Mouse (Mus musculus): Measurements from ENCODE around the gene Ehd4. TPM values are rescaled to one million over a fixed set of nuclear protein-coding genes. Genes with fewer than 3 reads are reported as not detected.

Ehd4 gene
- polyA plus RNA-seq, 1 experiment from 2014 or later = 35.4 TPM

GRCm38 (mm10) chr2:120150571-120150970 is 3.8 kb downstream of the Ehd4 start:
- no peak overlapping the region for H3K4me3 ChIP-seq (ENCODE audit: low read depth, low read length)
- 69% methylated on average over 3 of the region's 3 CpGs for WGBS
- no peaks in the 10 kb centered on the region for H3K27me3 ChIP-seq (replicated peaks; ENCODE audit: control insufficient read depth, insufficient read depth, low read length)
- peaks cover 7% of the 10 kb centered on the region; the same call in 1 of the 2 replicates for H3K4me1 ChIP-seq (replicated peaks; ENCODE audit: control insufficient read depth, insufficient read depth, low read length)
- DNase-seq (ENCODE audit: low spot score) (no peak), ATAC-seq (replicated peaks; ENCODE audit: low FRiP score, low TSS enrichment, low read depth) (no peak)
- H3K36me3 ChIP-seq (ENCODE audit: control insufficient read depth, insufficient read depth, low read length) = no peaks in the 10 kb centered on the region
- H3K4me2 ChIP-seq (ENCODE audit: low read length) = no peak overlapping the region
- no peak overlapping the region for H3K9ac ChIP-seq (ENCODE audit: low read length)
- no peak overlapping the region for H3K27ac ChIP-seq (ENCODE audit: low read depth)
- H3K9me3 ChIP-seq (ENCODE audit: control insufficient read depth, low read length) = no peaks in the 10 kb centered on the region

DNA sequence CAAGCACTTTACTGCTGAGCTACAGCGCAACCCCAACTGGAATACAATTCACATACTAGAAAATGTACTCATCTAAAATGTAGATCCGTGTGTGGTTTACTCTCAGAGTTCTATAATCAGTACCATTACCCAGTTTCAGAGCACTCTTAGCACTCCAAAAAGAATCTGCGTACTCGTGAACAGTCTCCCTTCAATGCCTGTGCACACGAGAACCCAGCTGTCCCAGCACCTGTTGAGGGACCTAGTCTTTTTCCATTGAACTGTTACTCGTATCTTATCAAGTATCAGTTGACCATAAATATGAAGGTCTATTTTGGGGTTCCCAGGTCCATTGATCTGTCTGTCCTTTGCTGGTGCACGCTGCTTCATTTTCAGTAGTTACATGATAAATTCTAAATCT is 4.8 kb downstream of the Ehd4 start:
- 85% methylated on average over 7 of the region's 7 CpGs for WGBS
- Histone ChIP-seq H3K9ac (ENCODE audit: low read length) (no peak overlapping the region), H3K27ac (ENCODE audit: low read depth) (no peak overlapping the region), H3K4me2 (ENCODE audit: low read length) (no peak overlapping the region), H3K36me3 (ENCODE audit: control insufficient read depth, insufficient read depth, low read length) (no peaks in the 10 kb centered on the region), H3K9me3 (ENCODE audit: control insufficient read depth, low read length) (no peaks in the 10 kb centered on the region), H3K4me3 (ENCODE audit: low read depth, low read length) (no peak overlapping the region), H3K4me1 (replicated peaks; ENCODE audit: control insufficient read depth, insufficient read depth, low read length) (peaks cover 7% of the 10 kb centered on the region; the same call in 1 of the 2 replicates), H3K27me3 (replicated peaks; ENCODE audit: control insufficient read depth, insufficient read depth, low read length) (no peaks in the 10 kb centered on the region)
- DNase-seq (ENCODE audit: low spot score) (no peak), ATAC-seq (replicated peaks; ENCODE audit: low FRiP score, low TSS enrichment, low read depth) (no peak)

DNA sequence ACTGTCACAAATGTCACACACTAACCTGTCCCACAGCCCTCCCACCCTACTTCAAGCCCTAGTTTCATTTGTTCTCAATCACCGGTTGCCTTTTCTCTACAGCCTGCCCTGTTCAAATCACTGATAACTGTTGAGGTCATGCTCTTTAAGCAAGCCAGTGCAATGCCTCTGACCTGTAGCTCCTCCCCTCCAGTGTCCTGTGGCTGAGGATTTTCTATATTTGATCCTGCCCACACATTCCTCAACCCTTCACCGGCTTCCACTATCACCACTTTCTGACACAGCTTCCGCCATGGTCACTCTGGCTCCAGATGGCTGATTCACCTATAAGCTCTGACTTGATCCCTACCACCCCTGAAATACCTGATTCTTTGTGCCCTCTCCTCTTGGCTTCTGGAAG is 6.4 kb downstream of the Ehd4 start:
- Histone ChIP-seq H3K27me3 (replicated peaks; ENCODE audit: control insufficient read depth, insufficient read depth, low read length) (no peaks in the 10 kb centered on the region), H3K4me1 (replicated peaks; ENCODE audit: control insufficient read depth, insufficient read depth, low read length) (0 out of 2 replicates have a peak, but pooled peaks cover 3% of the 10 kb centered on the region), H3K9me3 (ENCODE audit: control insufficient read depth, low read length) (no peaks in the 10 kb centered on the region), H3K4me3 (ENCODE audit: low read depth, low read length) (no peak overlapping the region), H3K27ac (ENCODE audit: low read depth) (no peak overlapping the region), H3K36me3 (ENCODE audit: control insufficient read depth, insufficient read depth, low read length) (no peaks in the 10 kb centered on the region), H3K4me2 (ENCODE audit: low read length) (no peak overlapping the region), H3K9ac (ENCODE audit: low read length) (no peak overlapping the region)
- WGBS = 60% methylated on average over 3 of the region's 3 CpGs
- ATAC-seq (replicated peaks; ENCODE audit: low FRiP score, low TSS enrichment, low read depth) (no peak), DNase-seq (ENCODE audit: low spot score) (no peak)

DNA sequence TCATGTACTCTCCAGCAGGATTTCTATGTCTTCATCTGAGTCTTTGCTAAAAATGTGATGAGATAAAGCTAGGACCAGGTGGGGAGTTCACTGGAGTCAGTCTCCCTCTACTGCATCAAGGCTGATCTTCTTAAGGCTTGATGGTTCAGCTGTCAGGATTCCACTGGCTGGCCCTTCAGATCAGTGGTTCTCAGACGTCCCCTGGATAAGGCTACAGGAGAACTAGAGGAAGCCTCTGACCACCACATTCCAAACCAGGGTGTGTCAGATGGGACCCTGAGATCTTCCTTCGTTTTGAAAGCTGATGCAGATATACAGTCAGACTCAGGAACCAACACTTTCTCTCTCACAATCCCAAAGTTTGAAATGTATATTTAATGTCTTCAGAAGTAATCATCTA is 7.0 kb downstream of the Ehd4 start:
- Histone ChIP-seq H3K9me3 (ENCODE audit: control insufficient read depth, low read length) (no peaks in the 10 kb centered on the region), H3K36me3 (ENCODE audit: control insufficient read depth, insufficient read depth, low read length) (no peaks in the 10 kb centered on the region), H3K27ac (ENCODE audit: low read depth) (no peak overlapping the region), H3K4me1 (replicated peaks; ENCODE audit: control insufficient read depth, insufficient read depth, low read length) (no peaks in the 10 kb centered on the region), H3K4me2 (ENCODE audit: low read length) (no peak overlapping the region), H3K4me3 (ENCODE audit: low read depth, low read length) (no peak overlapping the region), H3K27me3 (replicated peaks; ENCODE audit: control insufficient read depth, insufficient read depth, low read length) (no peaks in the 10 kb centered on the region), H3K9ac (ENCODE audit: low read length) (no peak overlapping the region)
- no peak for DNase-seq (ENCODE audit: low spot score)
- 42% methylated on average over 2 of the region's 2 CpGs for WGBS
- ATAC-seq (replicated peaks; ENCODE audit: low FRiP score, low TSS enrichment, low read depth) = no peak

DNA sequence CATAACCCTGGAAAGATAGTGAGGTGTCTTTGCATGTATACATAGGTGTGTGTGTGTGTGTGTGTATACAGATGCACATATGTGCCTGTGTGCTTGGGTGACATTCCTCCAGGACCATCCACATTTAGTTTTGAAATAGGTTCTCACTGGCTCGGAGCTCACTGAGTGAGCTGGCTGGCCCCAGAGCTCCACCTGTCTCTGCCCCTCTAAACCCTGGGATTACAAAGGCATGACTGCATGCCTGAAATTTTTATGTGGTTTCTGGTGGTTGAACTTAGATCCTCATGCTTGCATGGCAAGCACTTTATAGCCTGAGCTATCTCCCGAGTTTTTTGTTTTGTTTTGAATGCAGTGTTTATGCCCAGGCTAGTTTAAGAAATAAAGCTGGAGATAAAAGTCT is 7.9 kb downstream of the Ehd4 start:
- H3K9me3 ChIP-seq (ENCODE audit: control insufficient read depth, low read length) = no peaks in the 10 kb centered on the region
- no peaks in the 10 kb centered on the region for H3K4me1 ChIP-seq (replicated peaks; ENCODE audit: control insufficient read depth, insufficient read depth, low read length)
- H3K27ac ChIP-seq (ENCODE audit: low read depth) = no peak overlapping the region
- no peak overlapping the region for H3K4me2 ChIP-seq (ENCODE audit: low read length)
- DNase-seq (ENCODE audit: low spot score) = no peak
- H3K36me3 ChIP-seq (ENCODE audit: control insufficient read depth, insufficient read depth, low read length) = no peaks in the 10 kb centered on the region
- WGBS = 55% methylated on average over 2 of the region's 2 CpGs
- no peaks in the 10 kb centered on the region for H3K27me3 ChIP-seq (replicated peaks; ENCODE audit: control insufficient read depth, insufficient read depth, low read length)
- H3K9ac ChIP-seq (ENCODE audit: low read length) = no peak overlapping the region
- no peak overlapping the region for H3K4me3 ChIP-seq (ENCODE audit: low read depth, low read length)
- ATAC-seq (replicated peaks; ENCODE audit: low FRiP score, low TSS enrichment, low read depth) = no peak

DNA sequence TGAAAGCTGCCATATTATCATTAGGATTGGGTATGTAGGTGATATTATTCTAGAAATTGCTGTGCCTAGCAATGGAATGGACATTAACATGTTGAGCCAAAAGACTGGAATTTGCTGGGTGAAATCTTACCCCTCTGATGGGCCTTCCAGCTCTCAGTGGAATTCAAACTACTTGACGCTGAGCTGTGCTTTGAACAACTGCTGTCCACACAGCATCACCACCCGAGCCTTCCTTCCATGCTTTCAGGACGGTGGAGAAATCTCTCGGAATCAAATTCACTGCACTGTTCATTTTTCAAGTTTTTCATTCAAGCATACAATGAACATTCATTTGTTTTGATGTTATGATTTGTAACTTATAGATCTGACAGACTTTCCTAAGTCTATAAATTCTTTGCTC is 10.0 kb downstream of the Ehd4 start:
- Histone ChIP-seq H3K9ac (ENCODE audit: low read length) (no peak overlapping the region), H3K4me1 (replicated peaks; ENCODE audit: control insufficient read depth, insufficient read depth, low read length) (no peaks in the 10 kb centered on the region), H3K36me3 (ENCODE audit: control insufficient read depth, insufficient read depth, low read length) (no peaks in the 10 kb centered on the region), H3K9me3 (ENCODE audit: control insufficient read depth, low read length) (no peaks in the 10 kb centered on the region), H3K27ac (ENCODE audit: low read depth) (no peak overlapping the region), H3K27me3 (replicated peaks; ENCODE audit: control insufficient read depth, insufficient read depth, low read length) (no peaks in the 10 kb centered on the region), H3K4me3 (ENCODE audit: low read depth, low read length) (no peak overlapping the region), H3K4me2 (ENCODE audit: low read length) (no peak overlapping the region)
- ATAC-seq (replicated peaks; ENCODE audit: low FRiP score, low TSS enrichment, low read depth) (no peak), DNase-seq (ENCODE audit: low spot score) (no peak)
- WGBS = 91% methylated on average over 4 of the region's 4 CpGs

DNA sequence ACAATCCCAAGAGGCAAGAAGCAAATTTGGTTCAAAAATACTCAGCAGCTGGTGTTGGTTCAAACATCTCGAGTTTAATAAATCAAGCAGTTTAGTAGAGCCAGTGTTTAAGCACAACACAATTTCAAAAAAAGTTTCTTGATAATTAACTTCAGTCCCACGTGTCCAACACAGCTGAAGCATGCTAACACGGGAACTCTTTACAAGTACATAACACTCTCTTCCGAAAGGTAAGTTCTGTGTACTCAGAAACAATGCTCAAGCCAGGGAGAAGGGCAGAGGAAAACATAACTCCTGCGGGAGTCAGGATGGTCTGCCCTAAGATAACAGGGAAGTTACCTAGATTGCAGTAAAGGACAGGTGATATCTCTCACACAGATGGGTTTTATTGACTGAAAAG is 12.1 kb downstream of the Ehd4 start:
- no peak overlapping the region for H3K9ac ChIP-seq (ENCODE audit: low read length)
- H3K27me3 ChIP-seq (replicated peaks; ENCODE audit: control insufficient read depth, insufficient read depth, low read length) = no peaks in the 10 kb centered on the region
- ATAC-seq (replicated peaks; ENCODE audit: low FRiP score, low TSS enrichment, low read depth) (no peak), DNase-seq (ENCODE audit: low spot score) (no peak)
- H3K27ac ChIP-seq (ENCODE audit: low read depth) = no peak overlapping the region
- no peak overlapping the region for H3K4me2 ChIP-seq (ENCODE audit: low read length)
- H3K4me1 ChIP-seq (replicated peaks; ENCODE audit: control insufficient read depth, insufficient read depth, low read length) = no peaks in the 10 kb centered on the region
- H3K36me3 ChIP-seq (ENCODE audit: control insufficient read depth, insufficient read depth, low read length) = no peaks in the 10 kb centered on the region
- 81% methylated on average over 5 of the region's 5 CpGs for WGBS
- no peaks in the 10 kb centered on the region for H3K9me3 ChIP-seq (ENCODE audit: control insufficient read depth, low read length)
- no peak overlapping the region for H3K4me3 ChIP-seq (ENCODE audit: low read depth, low read length)

- no peaks in the 10 kb centered on the region for H3K9me3 ChIP-seq (ENCODE audit: control insufficient read depth, low read length)
- no peak overlapping the region for H3K4me3 ChIP-seq (ENCODE audit: low read depth, low read length)
- no peak for ATAC-seq (replicated peaks; ENCODE audit: low FRiP score, low TSS enrichment, low read depth)
- H3K27ac ChIP-seq (ENCODE audit: low read depth) = no peak overlapping the region
- WGBS = 78% methylated on average over 1 of the region's 1 CpGs
- H3K4me1 ChIP-seq (replicated peaks; ENCODE audit: control insufficient read depth, insufficient read depth, low read length) = no peaks in the 10 kb centered on the region
- no peak overlapping the region for H3K4me2 ChIP-seq (ENCODE audit: low read length)
- no peak for DNase-seq (ENCODE audit: low spot score)
- no peaks in the 10 kb centered on the region for H3K36me3 ChIP-seq (ENCODE audit: control insufficient read depth, insufficient read depth, low read length)
- H3K9ac ChIP-seq (ENCODE audit: low read length) = no peak overlapping the region
- H3K27me3 ChIP-seq (replicated peaks; ENCODE audit: control insufficient read depth, insufficient read depth, low read length) = no peaks in the 10 kb centered on the region
These were observed 12.7 kb downstream of the Ehd4 start for GRCm38 (mm10) chr2:120141671-120142070.

- H3K36me3 ChIP-seq (ENCODE audit: control insufficient read depth, insufficient read depth, low read length) = no peaks in the 10 kb centered on the region
- no peak for DNase-seq (ENCODE audit: low spot score)
- H3K27ac ChIP-seq (ENCODE audit: low read depth) = no peak overlapping the region
- no peak for ATAC-seq (replicated peaks; ENCODE audit: low FRiP score, low TSS enrichment, low read depth)
- H3K4me2 ChIP-seq (ENCODE audit: low read length) = no peak overlapping the region
- WGBS = 85% methylated on average over 5 of the region's 5 CpGs
- no peaks in the 10 kb centered on the region for H3K9me3 ChIP-seq (ENCODE audit: control insufficient read depth, low read length)
- no peak overlapping the region for H3K4me3 ChIP-seq (ENCODE audit: low read depth, low read length)
- no peak overlapping the region for H3K9ac ChIP-seq (ENCODE audit: low read length)
- H3K27me3 ChIP-seq (replicated peaks; ENCODE audit: control insufficient read depth, insufficient read depth, low read length) = no peaks in the 10 kb centered on the region
- H3K4me1 ChIP-seq (replicated peaks; ENCODE audit: control insufficient read depth, insufficient read depth, low read length) = no peaks in the 10 kb centered on the region
These were observed 14.1 kb downstream of the Ehd4 start for GRCm38 (mm10) chr2:120140326-120140725.

All from intestine, embryonic 14.5 days (tissue).